Mouse (Mus musculus): ENCODE results near the gene Wfikkn1.

DNA sequence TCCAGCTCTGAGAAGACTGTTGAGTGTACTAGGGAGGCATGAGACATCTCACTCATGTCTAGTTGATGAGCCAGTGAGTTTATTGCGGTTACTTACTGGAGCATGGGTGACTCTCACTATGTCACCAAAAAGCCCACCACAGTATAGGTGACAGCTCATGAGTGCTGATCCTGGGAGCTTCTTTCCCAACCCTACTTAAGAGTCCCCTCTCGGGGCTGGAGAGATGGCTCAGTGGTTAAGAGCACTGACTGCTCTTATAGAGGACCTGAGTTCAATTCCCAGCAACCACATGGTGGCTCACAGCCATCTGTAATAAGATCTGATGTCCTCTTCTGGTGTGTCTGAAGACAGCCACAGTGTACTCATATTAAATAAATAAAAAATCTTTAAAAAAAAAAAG is 10.7 kb downstream of the Wfikkn1 start:
- TF ChIP-seq POLR2A (IDR thresholded peaks at IDR 0.05; ENCODE audit: borderline replicate concordance, low read depth, low read length) (no peak), CTCF (IDR thresholded peaks at IDR 0.05; ENCODE audit: low read depth, low read length) (no peak)
